Mouse (Mus musculus): ENCODE measurements at regions not wholly inside any gene's neighbourhood (a gene's known extent, or its start where the extent isn't known, plus 50 kb on each side); places are given as distances from the start of the nearest gene placed in this dataset.

DNA sequence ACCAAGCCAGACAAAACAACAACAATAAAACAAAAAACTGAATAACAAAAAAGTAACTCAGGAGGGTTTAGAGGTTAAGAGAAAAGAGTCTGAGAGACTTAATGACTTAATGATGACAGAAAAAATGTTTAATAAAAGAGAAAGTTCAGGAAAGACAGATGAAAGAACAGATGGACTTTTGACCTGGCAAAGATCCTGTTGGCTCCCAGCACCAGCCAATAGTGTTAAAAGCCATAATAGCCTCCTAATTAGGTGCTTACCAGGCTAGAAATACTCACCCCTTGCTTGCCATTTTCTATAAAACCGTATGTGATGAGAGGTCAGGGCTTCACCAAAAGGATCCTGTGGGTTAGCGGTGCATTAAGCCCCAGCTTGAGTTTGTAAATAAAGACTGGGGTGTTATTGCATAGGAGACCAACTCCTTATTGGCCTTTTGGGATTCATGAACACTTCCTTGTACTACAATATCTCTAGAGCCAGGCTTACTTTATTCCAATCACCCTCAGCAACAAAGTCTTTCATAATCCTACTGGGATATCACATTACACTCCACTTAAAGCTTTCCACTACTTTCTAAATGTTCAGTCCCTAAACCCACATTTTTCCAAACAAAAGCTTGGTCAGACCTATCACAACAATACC is 282.1 kb upstream of the Rasa1 start:
- no peak overlapping the region for H3K4me3 ChIP-seq (ENCODE audit: insufficient read depth, low read depth, low read length)
- peak overlapping the region; percentile 33; the same call in 1 of the 2 replicates for H3K27ac ChIP-seq (replicated peaks; ENCODE audit: low read depth, low read length)
- H3K4me1 ChIP-seq (ENCODE audit: control insufficient read depth, insufficient read depth, insufficient read length, low read length): no peaks in the 10 kb centered on the region

DNA sequence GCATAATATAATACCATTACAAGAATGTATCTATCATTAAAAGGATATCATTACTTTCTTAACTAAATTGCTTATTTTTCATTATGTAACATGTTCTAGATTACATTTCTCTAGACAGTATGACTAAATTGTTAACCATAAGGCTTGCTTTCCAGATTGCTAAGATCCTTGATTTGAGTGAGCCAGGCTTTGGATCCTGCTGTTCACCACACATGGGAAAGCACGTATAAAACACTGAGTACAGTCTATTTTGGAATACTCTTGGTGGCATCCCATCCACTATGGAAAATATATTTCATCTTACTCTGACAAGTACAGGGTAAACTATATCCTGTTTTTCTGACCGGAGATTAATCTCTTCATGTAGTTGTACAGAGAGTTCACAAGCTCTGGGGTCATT is 268.9 kb upstream of the Rasa1 start:
- H3K4me3 ChIP-seq (ENCODE audit: insufficient read depth, low read depth, low read length): no peak overlapping the region
- no peaks in the 10 kb centered on the region for H3K4me1 ChIP-seq (ENCODE audit: control insufficient read depth, insufficient read depth, insufficient read length, low read length)
- H3K27ac ChIP-seq (replicated peaks; ENCODE audit: low read depth, low read length): no peak overlapping the region

GRCm38 (mm10) chr13:85556101-85556853 is 267.3 kb upstream of the Rasa1 start:
- H3K4me3 ChIP-seq (ENCODE audit: insufficient read depth, low read depth, low read length): no peak overlapping the region

DNA sequence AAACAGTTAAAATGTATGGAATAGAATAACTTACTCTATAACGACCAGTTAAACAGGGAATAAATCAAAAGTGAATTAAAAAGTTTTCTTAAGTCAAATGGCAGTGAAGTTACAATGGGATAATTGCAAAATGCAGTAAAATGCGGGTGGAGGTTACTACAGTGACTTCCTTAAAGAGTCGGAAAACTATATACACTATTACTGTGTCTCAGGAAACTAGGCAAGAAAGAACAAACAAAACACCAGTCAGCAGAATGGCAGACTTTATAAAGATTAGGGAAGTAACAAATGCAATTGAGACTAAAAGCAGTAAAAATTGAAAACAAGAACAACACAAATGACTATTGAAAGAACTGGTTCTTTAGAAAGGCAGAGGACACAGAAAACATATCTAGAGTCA is 264.1 kb upstream of the Rasa1 start:
- Histone ChIP-seq H3K27ac (replicated peaks; ENCODE audit: low read depth, low read length) (no peak overlapping the region), H3K4me1 (ENCODE audit: control insufficient read depth, insufficient read depth, insufficient read length, low read length) (no peaks in the 10 kb centered on the region), H3K4me3 (ENCODE audit: insufficient read depth, low read depth, low read length) (no peak overlapping the region)

More at GRCm38 (mm10) chr13:85556101-85556853, 267.3 kb upstream of the Rasa1 start:
- no peak overlapping the region for H3K27ac ChIP-seq (replicated peaks; ENCODE audit: low read depth, low read length)
- H3K4me1 ChIP-seq (ENCODE audit: control insufficient read depth, insufficient read depth, insufficient read length, low read length): no peaks in the 10 kb centered on the region

GRCm38 (mm10) chr13:85509671-85510070 is 220.7 kb upstream of the Rasa1 start:
- 0 out of 2 replicates have a peak, but pooled peaks cover 2% of the 10 kb centered on the region for H3K4me1 ChIP-seq (ENCODE audit: control insufficient read depth, insufficient read depth, insufficient read length, low read length)
- no peak overlapping the region for H3K27ac ChIP-seq (replicated peaks; ENCODE audit: low read depth, low read length)
- no peak overlapping the region for H3K4me3 ChIP-seq (ENCODE audit: insufficient read depth, low read depth, low read length)

DNA sequence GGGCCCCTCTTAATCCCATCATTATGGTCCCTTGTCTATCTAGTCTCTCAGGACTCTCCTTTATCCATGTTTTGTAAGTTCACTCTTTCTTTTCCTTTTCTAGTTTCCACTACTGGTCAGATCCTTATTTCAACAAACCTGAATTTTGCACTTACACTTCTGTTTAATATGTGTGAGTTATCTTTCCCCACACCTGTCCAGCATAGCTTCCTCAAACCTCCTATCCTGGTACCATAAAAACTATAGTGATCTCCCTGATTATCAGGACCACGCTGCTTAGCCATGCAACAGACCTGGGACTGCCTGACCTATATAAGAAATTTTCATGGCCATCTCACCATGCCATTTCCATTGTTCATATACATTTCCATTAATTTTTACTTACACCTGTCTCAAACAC is 219.6 kb upstream of the Rasa1 start:
- Histone ChIP-seq H3K27ac (replicated peaks; ENCODE audit: low read depth, low read length) (peak overlapping the region; percentile 44; the same call in 1 of the 2 replicates), H3K4me1 (ENCODE audit: control insufficient read depth, insufficient read depth, insufficient read length, low read length) (0 out of 2 replicates have a peak, but pooled peaks cover 2% of the 10 kb centered on the region), H3K4me3 (ENCODE audit: insufficient read depth, low read depth, low read length) (no peak overlapping the region)

GRCm38 (mm10) chr13:85507374-85508101 is 218.6 kb upstream of the Rasa1 start:
- Histone ChIP-seq H3K4me1 (ENCODE audit: control insufficient read depth, insufficient read depth, insufficient read length, low read length) (0 out of 2 replicates have a peak, but pooled peaks cover 2% of the 10 kb centered on the region), H3K4me3 (ENCODE audit: insufficient read depth, low read depth, low read length) (no peak overlapping the region), H3K27ac (replicated peaks; ENCODE audit: low read depth, low read length) (peak overlapping the region; percentile 63)

DNA sequence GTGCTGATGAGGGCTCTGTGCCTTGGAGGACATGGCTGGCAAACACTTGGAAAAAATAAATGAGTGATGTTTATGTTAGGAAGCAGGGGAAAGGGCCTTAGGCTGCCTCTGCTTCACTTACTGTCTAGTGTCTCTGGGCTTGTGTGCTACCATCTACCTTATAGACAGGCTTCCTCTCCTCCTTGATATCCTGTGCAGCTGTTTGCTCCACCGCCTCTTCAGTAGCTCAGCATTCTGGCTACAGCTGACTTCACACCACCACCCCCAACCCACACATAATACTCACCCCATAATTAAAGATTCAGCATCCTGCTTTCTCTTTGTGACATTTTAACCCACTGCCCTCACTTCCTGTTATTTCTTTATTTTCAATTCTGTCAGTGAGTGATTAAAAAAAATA is 217.9 kb upstream of the Rasa1 start:
- H3K27ac ChIP-seq (replicated peaks; ENCODE audit: low read depth, low read length): 0 out of 2 replicates have a peak overlapping the region, but pooled peaks have one; percentile 9
- H3K4me3 ChIP-seq (ENCODE audit: insufficient read depth, low read depth, low read length): no peak overlapping the region
- H3K4me1 ChIP-seq (ENCODE audit: control insufficient read depth, insufficient read depth, insufficient read length, low read length): 0 out of 2 replicates have a peak, but pooled peaks cover 2% of the 10 kb centered on the region

- Histone ChIP-seq H3K4me1 (ENCODE audit: control insufficient read depth, insufficient read depth, insufficient read length, low read length) (0 out of 2 replicates have a peak, but pooled peaks cover 2% of the 10 kb centered on the region), H3K4me3 (ENCODE audit: insufficient read depth, low read depth, low read length) (no peak overlapping the region), H3K27ac (replicated peaks; ENCODE audit: low read depth, low read length) (no peak overlapping the region)
Measured at GRCm38 (mm10) chr13:85506030-85506429, 217.1 kb upstream of the Rasa1 start.

DNA sequence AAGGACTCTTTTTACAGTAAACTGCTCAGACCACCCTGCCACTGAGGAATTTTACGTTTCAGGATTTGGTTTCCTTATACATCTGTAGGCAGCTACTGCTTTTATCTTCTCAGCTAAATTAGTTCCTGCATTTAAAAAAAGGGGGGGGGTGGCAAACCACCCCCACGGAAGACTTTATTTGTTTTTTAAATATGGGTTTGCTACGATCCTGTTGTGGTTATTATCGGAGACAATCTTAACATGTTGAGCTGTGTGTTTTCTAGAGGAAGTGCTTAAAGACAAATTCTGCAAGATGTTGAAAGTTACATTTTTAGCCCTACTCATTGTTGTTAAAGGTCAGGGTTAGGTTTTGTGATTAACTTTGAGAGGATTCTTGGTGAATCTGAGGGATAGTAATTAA is 216.1 kb upstream of the Rasa1 start:
- H3K4me3 ChIP-seq (ENCODE audit: insufficient read depth, low read depth, low read length): no peak overlapping the region
- H3K4me1 ChIP-seq (ENCODE audit: control insufficient read depth, insufficient read depth, insufficient read length, low read length): 0 out of 2 replicates have a peak, but pooled peaks cover 2% of the 10 kb centered on the region
- H3K27ac ChIP-seq (replicated peaks; ENCODE audit: low read depth, low read length): no peak overlapping the region

DNA sequence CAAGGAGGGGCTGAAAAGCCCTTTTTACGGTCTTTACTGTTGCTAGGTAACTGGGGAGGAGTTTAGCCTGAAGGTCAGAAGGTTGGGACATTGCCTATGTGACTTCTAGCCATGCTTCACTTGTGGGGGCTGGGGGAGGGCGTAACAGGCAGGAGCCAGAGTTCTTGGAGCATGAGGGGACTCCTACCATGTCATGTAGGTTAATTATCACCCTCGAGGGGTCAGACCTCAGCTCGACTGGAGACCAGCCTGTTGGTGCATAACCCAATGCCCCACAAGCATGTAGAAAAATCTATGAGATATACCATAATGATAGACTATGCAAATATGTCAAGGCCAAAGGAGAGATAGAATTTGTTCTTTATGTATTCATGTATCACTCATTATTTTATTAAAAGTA is 215.1 kb upstream of the Rasa1 start:
- H3K27ac ChIP-seq (replicated peaks; ENCODE audit: low read depth, low read length): no peak overlapping the region
- no peak overlapping the region for H3K4me3 ChIP-seq (ENCODE audit: insufficient read depth, low read depth, low read length)
- 0 out of 2 replicates have a peak, but pooled peaks cover 2% of the 10 kb centered on the region for H3K4me1 ChIP-seq (ENCODE audit: control insufficient read depth, insufficient read depth, insufficient read length, low read length)

- Histone ChIP-seq H3K27ac (replicated peaks; ENCODE audit: low read depth, low read length) (no peak overlapping the region), H3K4me1 (ENCODE audit: control insufficient read depth, insufficient read depth, insufficient read length, low read length) (no peaks in the 10 kb centered on the region), H3K4me3 (ENCODE audit: insufficient read depth, low read depth, low read length) (no peak overlapping the region)
Measured at GRCm38 (mm10) chr13:85498696-85499095, 209.8 kb upstream of the Rasa1 start.

DNA sequence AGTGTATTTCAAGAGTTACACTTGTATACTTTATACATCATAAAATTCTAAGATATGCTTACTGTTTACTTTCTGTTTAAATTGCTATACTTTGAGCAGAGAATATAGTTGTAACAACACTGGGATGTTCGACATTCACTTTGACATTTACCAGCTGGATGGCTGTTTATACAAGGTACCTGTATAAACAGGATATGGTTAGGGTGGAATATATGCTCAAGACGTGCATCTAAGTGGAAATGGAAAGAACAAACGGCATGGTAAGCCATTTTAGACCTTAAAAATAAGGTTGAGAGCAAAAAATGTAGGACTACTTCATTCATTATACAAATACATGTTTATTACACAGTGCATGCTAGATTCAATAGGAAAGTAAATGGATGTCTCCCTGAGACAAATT is 195.9 kb upstream of the Rasa1 start:
- Histone ChIP-seq H3K27ac (replicated peaks; ENCODE audit: low read depth, low read length) (no peak overlapping the region), H3K4me1 (ENCODE audit: control insufficient read depth, insufficient read depth, insufficient read length, low read length) (no peaks in the 10 kb centered on the region), H3K4me3 (ENCODE audit: insufficient read depth, low read depth, low read length) (no peak overlapping the region)

DNA sequence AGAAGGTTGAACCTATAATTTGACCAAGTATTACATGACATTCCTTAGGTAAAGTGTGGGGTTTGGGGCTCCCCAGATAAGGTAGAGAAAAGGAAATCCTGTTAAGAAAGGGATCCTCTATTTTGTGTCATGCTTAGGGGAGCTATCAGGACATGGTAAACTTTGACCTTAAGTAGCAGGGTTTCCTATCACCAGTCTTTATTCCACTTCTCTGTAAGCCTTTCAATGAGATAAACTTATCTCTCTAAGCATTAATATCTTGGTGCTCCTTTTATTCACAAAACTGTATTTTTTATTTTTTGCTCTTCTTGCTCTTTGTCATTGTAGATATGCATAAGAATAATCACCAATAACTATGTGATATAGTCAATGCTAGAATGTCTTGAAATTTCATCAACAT is 194.4 kb upstream of the Rasa1 start:
- Histone ChIP-seq H3K4me3 (ENCODE audit: insufficient read depth, low read depth, low read length) (no peak overlapping the region), H3K27ac (replicated peaks; ENCODE audit: low read depth, low read length) (no peak overlapping the region), H3K4me1 (ENCODE audit: control insufficient read depth, insufficient read depth, insufficient read length, low read length) (no peaks in the 10 kb centered on the region)

DNA sequence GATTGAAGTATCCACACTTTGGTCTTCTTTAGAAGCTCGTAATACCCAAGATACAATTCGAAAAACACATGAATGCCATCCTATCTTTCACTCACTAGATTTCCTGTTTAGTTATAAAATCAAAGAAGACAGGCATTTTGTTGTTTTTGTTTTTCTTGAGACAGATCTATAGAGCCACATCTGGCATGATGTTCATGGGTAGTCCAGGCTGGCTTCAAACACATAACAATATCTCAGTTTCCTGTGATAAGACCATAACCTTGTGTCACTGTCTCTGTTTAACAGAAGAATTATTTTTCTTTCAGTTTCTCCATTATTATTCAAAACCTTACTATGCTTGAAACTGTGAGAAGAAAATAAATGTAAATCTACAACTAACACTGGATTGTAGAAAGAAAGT is 190.5 kb upstream of the Rasa1 start:
- H3K27ac ChIP-seq (replicated peaks; ENCODE audit: low read depth, low read length): no peak overlapping the region
- H3K4me3 ChIP-seq (ENCODE audit: insufficient read depth, low read depth, low read length): no peak overlapping the region
- H3K4me1 ChIP-seq (ENCODE audit: control insufficient read depth, insufficient read depth, insufficient read length, low read length): no peaks in the 10 kb centered on the region
